Mouse (Mus musculus) v-Abl transformed pro-B cells (cell line): Measurements from ENCODE around the gene Ppara.

Experiments
- in situ Hi-C, 2 experiments: fragments of 400-800 bp; cut with MboI; formaldehyde crosslinking; loops; one replicate each; pipeline ENCODE4 v1.15.1; 2025; ENCODE audit not compliant: unreplicated experiment in 2 of 2

Ppara gene

GRCm38 (mm10) chr15:85704341-85705012 lies 30.3 kb upstream of the Ppara start:
- in situ Hi-C loops: loop anchor here (5.0 to 10.0 kb wide), 3 partner anchors 92 to 432 kb away; no protein-coding TSS in a partner anchor

DNA sequence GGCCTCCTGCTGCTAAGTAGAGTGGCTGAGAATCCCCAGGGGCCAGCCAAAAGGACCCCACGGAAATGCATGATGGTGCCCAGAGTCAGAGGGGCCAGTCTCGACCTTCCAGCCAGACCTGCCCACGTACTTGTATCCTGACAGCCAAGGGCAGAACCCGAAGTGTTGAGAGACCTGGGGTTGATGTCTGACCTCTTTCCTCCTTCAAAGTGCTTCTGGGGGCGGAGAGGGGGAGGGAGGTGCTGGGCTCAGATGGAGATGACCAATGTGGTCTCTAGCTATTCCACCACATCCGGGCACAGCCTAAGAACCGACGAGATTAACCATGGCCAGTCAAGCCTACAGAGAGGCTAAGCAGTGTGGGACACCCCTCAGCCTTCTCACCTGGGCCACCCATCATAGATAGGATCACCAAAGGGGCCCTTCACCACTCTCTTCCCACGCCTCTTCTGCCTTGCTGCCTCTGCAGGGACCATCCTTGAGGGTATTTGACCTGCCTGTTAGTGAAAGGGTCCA lies 29.7 kb upstream of the Ppara start:
- in situ Hi-C loops: loop anchor here in 1 of 2 experiments (5.0 to 10.0 kb wide), 2 partner anchors 93 to 430 kb away; no protein-coding TSS in a partner anchor

DNA sequence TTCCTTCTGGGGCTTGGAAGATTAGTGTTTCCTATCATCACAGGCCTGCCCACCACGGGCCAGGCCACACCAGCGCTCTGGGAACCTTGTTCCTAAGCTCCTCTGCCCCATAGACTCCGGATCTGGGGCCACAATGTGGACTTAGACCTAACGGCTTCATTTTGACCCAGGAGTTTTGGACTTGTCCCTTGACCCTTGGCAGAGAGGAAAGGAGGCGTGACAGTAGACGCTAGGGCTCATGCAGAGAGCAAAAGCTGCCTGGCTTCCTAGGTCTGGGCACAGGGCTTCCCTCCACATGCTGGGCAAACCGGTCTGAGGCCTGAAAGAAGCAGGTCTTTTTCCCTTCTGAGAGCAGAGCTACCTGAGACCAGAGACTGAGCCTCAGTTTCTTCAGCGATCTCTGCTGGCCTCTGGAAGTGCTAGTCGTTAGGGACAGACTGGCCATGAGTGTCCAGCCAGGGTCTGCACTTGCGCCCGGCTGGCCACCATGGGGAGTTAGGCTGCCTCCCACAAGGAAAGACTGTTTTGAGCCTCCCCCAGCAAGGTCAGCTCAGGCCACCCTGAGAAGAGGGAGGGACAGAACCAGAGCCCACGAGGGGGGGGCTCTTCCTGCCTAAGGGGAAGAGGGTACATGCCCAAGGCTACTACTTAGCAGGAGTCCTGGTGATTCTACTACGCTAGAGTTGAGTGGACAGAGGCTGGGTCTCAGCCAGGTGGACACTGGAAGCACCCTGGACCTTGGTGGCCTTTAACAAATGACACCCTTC lies 29.0 kb upstream of the Ppara start:
- in situ Hi-C loops: loop anchor here in 1 of 2 experiments (5.0 to 10.0 kb wide), 2 partner anchors 93 to 431 kb away; no protein-coding TSS in a partner anchor

DNA sequence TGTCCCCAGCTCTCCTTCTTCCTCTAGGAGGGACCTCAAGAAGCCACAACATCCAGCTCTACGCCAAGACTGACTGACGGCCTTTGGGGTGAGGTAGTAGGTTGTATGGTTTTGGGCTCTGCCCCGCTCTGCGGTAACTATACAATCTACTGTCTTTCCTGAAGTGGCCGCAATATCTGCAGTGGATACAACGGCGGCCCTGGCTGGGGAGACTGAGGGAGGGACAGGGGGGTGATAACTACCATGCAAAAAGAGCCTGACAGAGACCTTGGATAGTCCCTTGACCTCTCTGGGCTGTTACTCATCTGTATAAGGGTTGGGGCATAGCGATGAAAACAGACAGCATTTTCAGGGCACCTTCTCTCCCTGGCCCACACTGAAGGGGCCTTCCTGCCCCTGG lies 28.3 kb upstream of the Ppara start:
- in situ Hi-C loops: loop anchor here in 1 of 2 experiments (5.0 to 10.0 kb wide), 2 partner anchors 94 to 432 kb away; no protein-coding TSS in a partner anchor

DNA sequence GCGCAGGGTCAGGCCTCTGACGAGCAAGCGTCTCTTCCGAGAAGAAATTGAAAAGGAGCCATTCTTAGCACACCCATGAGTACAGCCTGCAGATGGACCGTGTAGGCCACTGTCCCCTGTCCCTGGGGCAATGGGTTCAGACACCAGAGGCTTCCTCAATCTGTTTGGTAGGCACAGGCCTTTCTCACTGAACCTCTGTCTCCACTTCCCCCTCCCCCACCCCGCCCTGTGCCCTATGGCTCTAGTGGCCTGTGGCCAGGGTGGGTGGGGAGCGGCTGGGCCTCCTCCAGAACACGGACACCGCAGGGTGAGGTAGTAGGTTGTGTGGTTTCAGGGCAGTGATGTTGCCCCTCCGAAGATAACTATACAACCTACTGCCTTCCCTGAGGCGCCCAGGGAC lies 27.8 kb upstream of the Ppara start:
- in situ Hi-C loops: loop anchor here in 1 of 2 experiments (5.0 to 10.0 kb wide), 2 partner anchors 95 to 432 kb away; no protein-coding TSS in a partner anchor

GRCm38 (mm10) chr15:85707458-85708030 lies 27.2 kb upstream of the Ppara start:
- in situ Hi-C loops: loop anchor here in 1 of 2 experiments (5.0 to 10.0 kb wide), 2 partner anchors 95 to 433 kb away; no protein-coding TSS in a partner anchor

- in situ Hi-C loops: loop anchor here in 1 of 2 experiments (5.0 to 10.0 kb wide), 2 partner anchors 96 to 433 kb away; no protein-coding TSS in a partner anchor
Measured at GRCm38 (mm10) chr15:85708217-85708616, 26.6 kb upstream of the Ppara start.

DNA sequence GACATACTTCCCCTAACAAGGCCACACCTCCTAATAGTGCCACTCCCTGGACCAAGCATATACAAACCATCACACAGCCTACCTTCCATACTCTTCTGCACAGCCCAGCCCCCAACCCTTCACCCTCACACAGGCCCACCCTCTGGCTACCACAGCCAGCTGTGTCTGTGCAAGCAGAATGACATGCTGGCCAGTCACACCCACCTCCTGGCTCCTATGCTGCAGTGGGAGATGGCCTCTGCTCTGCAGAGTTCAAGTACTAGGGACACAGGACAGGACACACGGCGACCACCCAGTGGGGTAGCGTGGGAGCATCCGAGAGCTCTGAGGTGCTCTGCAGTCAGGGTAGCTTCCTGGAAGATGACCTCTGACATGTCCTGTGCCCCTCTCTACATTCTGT lies 25.9 kb upstream of the Ppara start:
- in situ Hi-C loops: loop anchor here in 1 of 2 experiments (5.0 to 10.0 kb wide), 2 partner anchors 97 to 434 kb away; no protein-coding TSS in a partner anchor

DNA sequence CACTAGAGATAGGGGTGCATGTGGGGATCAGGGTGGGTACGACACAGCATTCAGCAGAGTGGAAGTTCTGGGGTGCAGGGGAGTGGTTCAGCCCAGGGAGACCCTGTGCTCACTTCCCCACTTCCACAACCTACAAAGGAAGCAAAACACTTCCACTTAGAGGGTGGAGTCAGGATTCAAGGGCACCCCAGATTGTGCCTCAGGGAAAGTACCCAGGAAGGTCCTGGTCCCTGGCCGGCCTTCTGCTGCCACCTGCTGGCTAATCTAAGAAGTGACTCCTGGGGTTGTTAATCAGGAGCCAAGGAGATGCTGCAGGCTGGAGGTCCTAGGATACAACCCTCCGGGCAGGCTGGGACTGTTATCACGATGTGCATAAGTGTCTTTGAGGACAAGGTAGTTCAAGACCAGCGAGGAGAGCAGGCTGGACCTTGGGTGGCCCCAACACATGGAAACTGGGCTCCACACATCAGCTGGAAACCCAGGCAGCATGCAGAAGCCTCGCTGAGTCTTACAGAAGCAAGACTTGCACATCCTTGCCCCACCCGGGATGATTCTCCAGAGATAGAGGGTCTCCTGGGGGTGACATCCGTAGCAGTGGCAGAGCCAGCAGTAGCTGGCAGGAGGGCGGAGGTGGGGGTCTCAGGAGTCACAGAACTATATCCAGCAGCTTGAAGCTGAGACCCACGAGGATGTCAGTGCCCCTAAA lies 25.4 kb upstream of the Ppara start:
- in situ Hi-C loops: loop anchor here in 1 of 2 experiments (5.0 to 10.0 kb wide), 2 partner anchors 97 to 435 kb away; no protein-coding TSS in a partner anchor

GRCm38 (mm10) chr15:85710179-85710578 lies 24.6 kb upstream of the Ppara start:
- in situ Hi-C loops: loop anchor here (10.0 kb wide), 4 partner anchors 325 to 525 kb away; partner anchors contain the start of gene Celsr1 (in 1 of the 2)

- in situ Hi-C loops: loop anchor here (10.0 kb wide), 4 partner anchors 324 to 524 kb away; partner anchors contain the start of gene Celsr1 (in 1 of the 2)
Measured at GRCm38 (mm10) chr15:85710641-85711580, 23.9 kb upstream of the Ppara start.

DNA sequence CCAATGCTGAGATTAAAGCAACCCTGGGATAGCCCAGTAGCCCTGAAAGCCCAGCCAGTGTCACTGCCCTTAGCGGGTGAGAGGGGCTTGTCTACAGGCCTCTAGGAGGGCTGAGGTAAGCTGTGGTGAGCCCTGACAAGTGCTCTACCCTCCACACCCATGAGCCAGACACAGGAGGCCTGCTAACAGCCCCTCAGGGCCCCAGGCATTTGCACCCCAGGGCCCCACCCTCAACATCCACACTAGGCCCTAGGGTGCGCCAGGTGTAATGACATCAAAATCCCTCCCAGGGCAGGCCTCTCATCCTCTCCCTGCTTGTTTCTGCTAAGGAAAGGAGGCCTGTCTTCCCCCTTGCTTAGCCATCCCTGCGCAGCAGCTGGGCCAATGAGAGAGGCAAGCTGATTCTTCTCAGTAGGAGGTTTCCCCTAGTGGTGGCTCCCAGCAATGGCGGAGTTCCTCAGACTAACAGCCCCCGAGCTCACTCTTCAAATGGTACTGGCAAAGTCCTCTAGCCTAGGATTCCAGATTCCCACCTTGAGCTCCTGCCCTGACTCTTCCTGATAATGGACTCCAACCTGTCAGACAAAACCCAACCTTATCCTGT lies 22.1 kb upstream of the Ppara start:
- in situ Hi-C loops: loop anchor here (10.0 kb wide), 4 partner anchors 322 to 522 kb away; partner anchors contain the start of gene Celsr1 (in 1 of the 2)

DNA sequence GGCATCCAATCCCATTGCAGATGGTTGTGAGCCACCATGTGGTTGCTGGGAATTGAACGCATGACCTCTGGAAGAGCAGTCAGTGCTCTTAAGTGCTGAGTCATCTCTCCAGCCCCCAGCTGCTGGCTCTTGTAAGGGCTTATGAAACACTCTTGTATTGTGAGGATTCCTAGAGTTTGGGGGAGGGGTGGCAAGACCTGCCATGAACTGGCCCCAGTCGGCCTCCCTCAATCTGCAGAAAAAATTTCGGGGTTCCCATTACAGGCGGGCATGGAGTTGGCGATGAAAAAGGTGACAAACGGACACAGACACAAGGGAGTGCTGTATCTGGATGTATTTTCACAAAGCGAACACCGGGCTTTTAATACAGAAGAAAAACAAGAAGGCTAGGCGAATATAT lies 21.4 kb upstream of the Ppara start:
- in situ Hi-C loops: loop anchor here (10.0 kb wide), 4 partner anchors 321 to 521 kb away; partner anchors contain the start of gene Celsr1 (in 1 of the 2)

GRCm38 (mm10) chr15:85715059-85715458 lies 19.7 kb upstream of the Ppara start:
- in situ Hi-C loops: loop anchor here (5.0 to 10.0 kb wide), 8 partner anchors 152 to 520 kb away; partner anchors contain the start of gene Celsr1 (in 1 of the 2)

- in situ Hi-C loops: loop anchor here (5.0 to 10.0 kb wide), 8 partner anchors 151 to 519 kb away; partner anchors contain the start of gene Celsr1 (in 1 of the 2)
Measured at GRCm38 (mm10) chr15:85716045-85716444, 18.7 kb upstream of the Ppara start.

GRCm38 (mm10) chr15:85716591-85716990 lies 18.2 kb upstream of the Ppara start:
- in situ Hi-C loops: loop anchor here (5.0 to 10.0 kb wide), 8 partner anchors 151 to 518 kb away; partner anchors contain the start of gene Celsr1 (in 1 of the 2)

- in situ Hi-C loops: loop anchor here (5.0 to 10.0 kb wide), 8 partner anchors 150 to 518 kb away; partner anchors contain the start of gene Celsr1 (in 1 of the 2)
Measured at GRCm38 (mm10) chr15:85717008-85717407, 17.8 kb upstream of the Ppara start.
